Mouse (Mus musculus): ENCODE data around the gene Neurl1a. TPM values are rescaled to one million over a fixed set of nuclear protein-coding genes. Genes with fewer than 3 reads are reported as not detected.

The Neurl1a gene
- polyA plus RNA-seq, 1 experiment: 3.7 TPM

DNA sequence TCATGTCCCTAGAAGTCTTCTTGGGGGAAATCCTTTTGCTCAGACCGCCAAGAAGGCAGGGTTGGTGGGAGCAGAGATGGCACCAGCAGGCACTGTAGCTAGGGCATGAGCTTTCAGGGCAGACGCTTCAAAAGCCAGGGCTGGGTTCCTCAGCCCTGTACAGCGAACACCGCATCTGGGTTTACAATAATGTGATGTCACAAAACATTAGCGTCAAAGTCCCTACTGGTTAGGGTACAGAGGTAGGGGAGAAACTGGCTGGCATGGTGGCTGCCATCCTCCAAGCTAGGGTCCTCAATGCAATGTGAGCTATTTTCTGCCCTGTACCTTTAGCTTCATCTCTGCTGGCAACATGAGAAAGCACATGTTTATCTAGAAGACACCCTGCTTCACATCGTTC is 24.4 kb downstream of the Neurl1a start:
- H3K4me3 ChIP-seq (ENCODE audit: insufficient read depth, poor library complexity, severe bottlenecking): no peak overlapping the region
- H3ac ChIP-seq (ENCODE audit: control insufficient read depth, insufficient read length, low read depth): no peak overlapping the region
- no peaks in the 10 kb centered on the region for H3K36me3 ChIP-seq (ENCODE audit: control insufficient read depth, insufficient read depth)

GRCm38 (mm10) chr19:47204653-47205052 is 26.0 kb downstream of the Neurl1a start:
- no peak for TF ChIP-seq MYOD1 (IDR thresholded peaks at IDR 0.05; ENCODE audit: control insufficient read depth, insufficient read length, low read depth)
- TF ChIP-seq CTCF (IDR thresholded peaks at IDR 0.05; ENCODE audit: control insufficient read depth, insufficient read depth, insufficient read length): no peak

More for the DNA sequence above, 24.4 kb downstream of the Neurl1a start:
- TF ChIP-seq USF1 (IDR thresholded peaks at IDR 0.05; ENCODE audit: low read depth): no peak
- no peak for TF ChIP-seq MYOG (IDR thresholded peaks at IDR 0.05; ENCODE audit: control insufficient read depth, extremely low read depth, insufficient read length)
- no peak for TF ChIP-seq FOSL1 (IDR thresholded peaks at IDR 0.05; ENCODE audit: insufficient read depth, low read length, poor library complexity, severe bottlenecking)
- no peak for TF ChIP-seq MAX (IDR thresholded peaks at IDR 0.05)
- no peak for TF ChIP-seq MYOD1 (IDR thresholded peaks at IDR 0.05; ENCODE audit: control insufficient read depth, insufficient read length, low read depth)
- no peak for TF ChIP-seq CEBPB (IDR thresholded peaks at IDR 0.05; ENCODE audit: low read depth)
- TF ChIP-seq CTCF (IDR thresholded peaks at IDR 0.05; ENCODE audit: control insufficient read depth, insufficient read depth, insufficient read length): no peak
- Histone ChIP-seq H3K79me3 (ENCODE audit: low read depth) (no peaks in the 10 kb centered on the region), H3K27me3 (ENCODE audit: control insufficient read depth, insufficient read depth, insufficient read length) (no peaks in the 10 kb centered on the region), H3K79me2 (ENCODE audit: control insufficient read depth, insufficient read depth) (no peaks in the 10 kb centered on the region)

GRCm38 (mm10) chr19:47206126-47206525 is 27.5 kb downstream of the Neurl1a start:
- Histone ChIP-seq H3K79me2 (ENCODE audit: control insufficient read depth, insufficient read depth) (no peaks in the 10 kb centered on the region), H3K36me3 (ENCODE audit: control insufficient read depth, insufficient read depth) (no peaks in the 10 kb centered on the region), H3K4me3 (ENCODE audit: insufficient read depth, poor library complexity, severe bottlenecking) (no peak overlapping the region), H3K27me3 (ENCODE audit: control insufficient read depth, insufficient read depth, insufficient read length) (no peaks in the 10 kb centered on the region), H3K79me3 (ENCODE audit: low read depth) (no peaks in the 10 kb centered on the region), H3ac (ENCODE audit: control insufficient read depth, insufficient read length, low read depth) (no peak overlapping the region)
- no peak for TF ChIP-seq FOSL1 (IDR thresholded peaks at IDR 0.05; ENCODE audit: insufficient read depth, low read length, poor library complexity, severe bottlenecking)
- no peak for TF ChIP-seq CTCF (IDR thresholded peaks at IDR 0.05; ENCODE audit: control insufficient read depth, insufficient read depth, insufficient read length)
- no peak for TF ChIP-seq MYOG (IDR thresholded peaks at IDR 0.05; ENCODE audit: control insufficient read depth, extremely low read depth, insufficient read length)

More at GRCm38 (mm10) chr19:47204653-47205052, 26.0 kb downstream of the Neurl1a start:
- Histone ChIP-seq H3K79me3 (ENCODE audit: low read depth) (no peaks in the 10 kb centered on the region), H3K36me3 (ENCODE audit: control insufficient read depth, insufficient read depth) (no peaks in the 10 kb centered on the region), H3K27me3 (ENCODE audit: control insufficient read depth, insufficient read depth, insufficient read length) (no peaks in the 10 kb centered on the region), H3K79me2 (ENCODE audit: control insufficient read depth, insufficient read depth) (no peaks in the 10 kb centered on the region), H3ac (ENCODE audit: control insufficient read depth, insufficient read length, low read depth) (no peak overlapping the region), H3K4me3 (ENCODE audit: insufficient read depth, poor library complexity, severe bottlenecking) (no peak overlapping the region)

GRCm38 (mm10) chr19:47210432-47210831 is 31.8 kb downstream of the Neurl1a start:
- Histone ChIP-seq H3ac (ENCODE audit: control insufficient read depth, insufficient read length, low read depth) (no peak overlapping the region), H3K36me3 (ENCODE audit: control insufficient read depth, insufficient read depth) (no peaks in the 10 kb centered on the region), H3K79me3 (ENCODE audit: low read depth) (no peaks in the 10 kb centered on the region), H3K4me3 (ENCODE audit: insufficient read depth, poor library complexity, severe bottlenecking) (no peak overlapping the region), H3K27me3 (ENCODE audit: control insufficient read depth, insufficient read depth, insufficient read length) (no peaks in the 10 kb centered on the region), H3K79me2 (ENCODE audit: control insufficient read depth, insufficient read depth) (no peaks in the 10 kb centered on the region)
- TF ChIP-seq MAX (IDR thresholded peaks at IDR 0.05) (no peak), FOSL1 (IDR thresholded peaks at IDR 0.05; ENCODE audit: insufficient read depth, low read length, poor library complexity, severe bottlenecking) (no peak), CTCF (IDR thresholded peaks at IDR 0.05; ENCODE audit: control insufficient read depth, insufficient read depth, insufficient read length) (no peak), USF1 (IDR thresholded peaks at IDR 0.05; ENCODE audit: low read depth) (no peak), MYOG (IDR thresholded peaks at IDR 0.05; ENCODE audit: control insufficient read depth, extremely low read depth, insufficient read length) (no peak)

DNA sequence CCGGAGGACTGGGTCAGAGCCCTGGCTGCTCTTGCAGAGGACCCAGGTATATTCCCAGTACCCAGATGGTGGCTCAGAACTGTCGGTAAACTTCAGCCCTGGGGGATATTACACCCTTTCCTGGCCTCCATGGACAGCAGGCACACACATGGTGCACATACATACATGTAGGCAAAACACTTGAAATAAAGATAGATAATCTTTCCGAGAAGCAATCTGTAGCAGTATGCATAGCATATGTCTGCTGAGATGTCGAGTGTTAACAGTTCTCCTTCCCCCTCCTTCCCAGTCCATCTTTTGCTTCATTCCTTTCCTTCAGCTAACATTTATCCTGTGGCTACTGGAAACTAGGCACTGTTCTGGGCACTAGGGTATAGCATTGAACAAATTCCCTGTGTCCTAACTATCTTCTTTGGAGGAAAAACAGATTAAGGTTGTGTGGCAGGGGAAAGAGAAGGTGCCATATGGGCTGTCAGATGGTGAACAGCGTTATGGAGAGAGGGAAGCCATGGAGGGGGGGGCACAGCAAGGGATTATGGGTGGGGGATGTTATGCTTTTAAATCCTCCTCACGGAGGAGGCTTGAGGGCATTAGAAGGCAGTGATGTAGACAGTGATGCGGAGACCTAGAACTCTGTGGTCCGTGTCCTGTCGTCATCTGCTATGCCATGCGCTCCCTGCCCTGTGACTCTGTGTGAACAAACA is 33.1 kb downstream of the Neurl1a start:
- no peaks in the 10 kb centered on the region for H3K79me3 ChIP-seq (ENCODE audit: low read depth)
- H3ac ChIP-seq (ENCODE audit: control insufficient read depth, insufficient read length, low read depth): no peak overlapping the region
- H3K27me3 ChIP-seq (ENCODE audit: control insufficient read depth, insufficient read depth, insufficient read length): no peaks in the 10 kb centered on the region
- no peaks in the 10 kb centered on the region for H3K79me2 ChIP-seq (ENCODE audit: control insufficient read depth, insufficient read depth)
- H3K4me3 ChIP-seq (ENCODE audit: insufficient read depth, poor library complexity, severe bottlenecking): no peak overlapping the region
- H3K36me3 ChIP-seq (ENCODE audit: control insufficient read depth, insufficient read depth): no peaks in the 10 kb centered on the region
- TF ChIP-seq USF1 (IDR thresholded peaks at IDR 0.05; ENCODE audit: low read depth) (no peak), CTCF (IDR thresholded peaks at IDR 0.05; ENCODE audit: control insufficient read depth, insufficient read depth, insufficient read length) (no peak), MYOD1 (IDR thresholded peaks at IDR 0.05; ENCODE audit: control insufficient read depth, insufficient read length, low read depth) (no peak), CEBPB (IDR thresholded peaks at IDR 0.05; ENCODE audit: low read depth) (no peak), MAX (IDR thresholded peaks at IDR 0.05) (no peak), FOSL1 (IDR thresholded peaks at IDR 0.05; ENCODE audit: insufficient read depth, low read length, poor library complexity, severe bottlenecking) (no peak), MYOG (IDR thresholded peaks at IDR 0.05; ENCODE audit: control insufficient read depth, extremely low read depth, insufficient read length) (no peak)

DNA sequence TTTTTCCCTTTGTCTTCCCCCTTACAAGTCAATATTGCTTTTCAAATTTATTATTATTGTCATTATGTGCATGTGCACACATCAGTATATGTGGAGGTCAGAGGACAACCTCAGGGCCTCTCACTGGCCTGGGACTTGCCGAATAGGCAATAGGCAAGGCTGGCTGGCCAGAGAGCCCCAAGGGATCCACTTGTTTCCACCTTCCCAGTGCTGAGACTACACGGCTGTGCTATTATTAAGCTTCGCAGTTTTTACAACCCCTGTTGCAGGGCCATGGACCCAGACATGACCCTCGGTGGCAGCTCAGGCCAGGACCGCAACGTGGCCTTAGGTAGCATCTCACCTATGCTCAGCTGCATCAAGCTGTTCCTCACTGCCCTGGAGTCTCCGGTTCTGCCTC is 33.8 kb downstream of the Neurl1a start:
- no peaks in the 10 kb centered on the region for H3K36me3 ChIP-seq (ENCODE audit: control insufficient read depth, insufficient read depth)
- TF ChIP-seq MYOG (IDR thresholded peaks at IDR 0.05; ENCODE audit: control insufficient read depth, extremely low read depth, insufficient read length): no peak
- TF ChIP-seq FOSL1 (IDR thresholded peaks at IDR 0.05; ENCODE audit: insufficient read depth, low read length, poor library complexity, severe bottlenecking): no peak
- no peaks in the 10 kb centered on the region for H3K79me3 ChIP-seq (ENCODE audit: low read depth)

More for the DNA sequence above, 33.8 kb downstream of the Neurl1a start:
- Histone ChIP-seq H3K4me3 (ENCODE audit: insufficient read depth, poor library complexity, severe bottlenecking) (no peak overlapping the region), H3K79me2 (ENCODE audit: control insufficient read depth, insufficient read depth) (no peaks in the 10 kb centered on the region), H3ac (ENCODE audit: control insufficient read depth, insufficient read length, low read depth) (no peak overlapping the region), H3K27me3 (ENCODE audit: control insufficient read depth, insufficient read depth, insufficient read length) (no peaks in the 10 kb centered on the region)

Measured in C2C12 (cell line).